Mouse (Mus musculus) lung, embryonic 16.5 days (tissue): ENCODE data around the gene Prss40. TPM values are rescaled to one million over a fixed set of nuclear protein-coding genes. Genes with fewer than 3 reads are reported as not detected.

Experiments
- ATAC-seq: fragments of 200-750 bp; cut with Nextera tagmentation; 2 replicates; pipeline ENCODE4 v1.8.0; 2017; ENCODE audit warnings: low read depth, mild to moderate bottlenecking, moderate library complexity
- H3K27ac ChIP-seq: fragments of 300-500 bp; sonication (generic); 2 replicates; pipeline ENCODE4 v1.5.1; 2014; ENCODE audit warnings: mild to moderate bottlenecking, control low read depth, low read length
- H3K27me3 ChIP-seq: fragments of 300-500 bp; sonication (generic); 2 replicates; pipeline ENCODE4 v1.6.1; 2014; ENCODE audit warnings: low read depth, low read length, mixed read lengths; ENCODE audit not compliant: control insufficient read depth, insufficient read depth
- H3K36me3 ChIP-seq: fragments of 300-500 bp; sonication (generic); 2 replicates; pipeline ENCODE4 v1.6.1; 2014; ENCODE audit warnings: low read length; ENCODE audit not compliant: control insufficient read depth, insufficient read depth
- H3K4me1 ChIP-seq: fragments of 300-500 bp; sonication (generic); replicated peaks from 2 replicates; pipeline ENCODE4 v1.6.1; 2014; ENCODE audit warnings: low read length, mixed read lengths; ENCODE audit not compliant: control insufficient read depth, insufficient read depth
- H3K4me2 ChIP-seq: fragments of 300-500 bp; sonication (generic); 2 replicates; pipeline ENCODE4 v1.6.1; 2014; ENCODE audit warnings: low read depth, low read length, control low read depth
- H3K4me3 ChIP-seq: fragments of 300-500 bp; sonication (generic); 2 replicates; pipeline ENCODE4 v1.5.1; 2014; ENCODE audit warnings: mild to moderate bottlenecking, low read length, control low read depth
- H3K9ac ChIP-seq: fragments of 300-500 bp; sonication (generic); 2 replicates; pipeline ENCODE4 v1.6.1; 2014; ENCODE audit warnings: low read length, control low read depth
- H3K9me3 ChIP-seq: fragments of 300-500 bp; sonication (generic); 2 replicates; pipeline ENCODE4 v1.6.1; 2016; ENCODE audit warnings: low read length; ENCODE audit not compliant: control insufficient read depth
- WGBS: fragments of 180-500 bp; shearing (Covaris S2); extraction: QIAGEN DNeasy Blood & Tissue Kit; methylation state at CpG from one replicate; pipeline ENCODE4 v1.1.7; 2014; 5-methylcytosine and 5-hydroxymethylcytosine counted together
- polyA plus RNA-seq: library from polyadenylated mRNA; unstranded; fragments of >200 nt; fragmentation: Nextera tagmentation; extraction: Ambion mirVana; gene quantifications from 2 replicates; pipeline ENCODE4 v1.2.1, GENCODE M21; 2015

The Prss40 gene
- polyA plus RNA-seq: not detected in 2 replicates

DNA sequence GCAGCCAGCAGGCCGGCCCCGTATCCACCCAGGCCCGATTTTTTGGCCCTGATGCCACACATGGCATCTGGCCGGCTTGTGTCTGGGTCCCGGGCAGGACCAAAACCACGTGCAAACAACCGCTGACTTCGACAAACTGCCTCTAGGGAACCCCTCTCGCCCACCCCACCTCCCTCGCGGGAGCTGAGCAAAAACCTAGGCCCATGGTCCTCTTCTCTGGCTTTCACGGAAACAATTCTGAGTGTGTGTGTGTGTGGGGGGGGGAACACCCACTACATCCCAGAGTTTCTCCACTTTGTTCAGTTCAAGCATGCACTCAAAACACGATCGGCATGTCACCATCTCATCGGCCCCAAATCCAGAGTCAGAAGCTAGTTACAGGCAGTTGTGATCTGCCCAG lies at the start of gene Prss40:
Gene Prss40, minus strand, starts transcription at position 101 of the 400 bp plus-strand sequence.
- 78% methylated on average over 15 of the region's 15 CpGs for WGBS
- H3K9me3 ChIP-seq: no peaks in the 10 kb centered on the region
- no peaks in the 10 kb centered on the region for H3K27me3 ChIP-seq
- H3K36me3 ChIP-seq: no peaks in the 10 kb centered on the region
- no peaks in the 10 kb centered on the region for H3K4me1 ChIP-seq
- ATAC-seq: no peak
- H3K4me3 ChIP-seq: no peak within 1 kb of the TSS
- H3K4me2 ChIP-seq: no peak within 1 kb of the TSS
- no peak within 1 kb of the TSS for H3K27ac ChIP-seq
- no peak within 1 kb of the TSS for H3K9ac ChIP-seq

DNA sequence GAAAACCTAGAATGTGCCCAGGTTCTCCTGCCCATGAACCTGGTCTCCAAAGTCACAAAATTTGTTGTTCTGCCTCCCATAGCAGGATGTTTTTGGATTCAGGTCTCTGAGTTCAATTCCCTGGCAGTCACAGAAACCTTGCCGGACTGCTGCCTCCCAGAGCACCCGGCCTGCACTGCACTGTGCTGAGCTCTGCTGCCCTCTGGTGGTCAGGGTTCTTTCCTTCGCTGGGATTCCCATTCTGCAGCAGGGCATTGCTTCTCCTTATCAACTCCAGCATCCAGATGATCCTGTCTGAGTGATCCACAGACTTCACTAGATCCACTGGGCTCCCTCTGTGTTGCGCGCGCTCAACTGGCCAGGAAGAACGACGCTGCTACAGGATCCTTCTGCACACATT lies 41.6 kb upstream of the Prss40 start:
- Histone ChIP-seq H3K4me1 (no peaks in the 10 kb centered on the region), H3K4me3 (no peak overlapping the region), H3K9ac (no peak overlapping the region), H3K4me2 (no peak overlapping the region), H3K27me3 (no peaks in the 10 kb centered on the region), H3K36me3 (no peaks in the 10 kb centered on the region), H3K27ac (no peak overlapping the region), H3K9me3 (no peaks in the 10 kb centered on the region)
- ATAC-seq: no peak
- 8% methylated on average over 8 of the region's 8 CpGs for whole genome bisulfite sequencing

DNA sequence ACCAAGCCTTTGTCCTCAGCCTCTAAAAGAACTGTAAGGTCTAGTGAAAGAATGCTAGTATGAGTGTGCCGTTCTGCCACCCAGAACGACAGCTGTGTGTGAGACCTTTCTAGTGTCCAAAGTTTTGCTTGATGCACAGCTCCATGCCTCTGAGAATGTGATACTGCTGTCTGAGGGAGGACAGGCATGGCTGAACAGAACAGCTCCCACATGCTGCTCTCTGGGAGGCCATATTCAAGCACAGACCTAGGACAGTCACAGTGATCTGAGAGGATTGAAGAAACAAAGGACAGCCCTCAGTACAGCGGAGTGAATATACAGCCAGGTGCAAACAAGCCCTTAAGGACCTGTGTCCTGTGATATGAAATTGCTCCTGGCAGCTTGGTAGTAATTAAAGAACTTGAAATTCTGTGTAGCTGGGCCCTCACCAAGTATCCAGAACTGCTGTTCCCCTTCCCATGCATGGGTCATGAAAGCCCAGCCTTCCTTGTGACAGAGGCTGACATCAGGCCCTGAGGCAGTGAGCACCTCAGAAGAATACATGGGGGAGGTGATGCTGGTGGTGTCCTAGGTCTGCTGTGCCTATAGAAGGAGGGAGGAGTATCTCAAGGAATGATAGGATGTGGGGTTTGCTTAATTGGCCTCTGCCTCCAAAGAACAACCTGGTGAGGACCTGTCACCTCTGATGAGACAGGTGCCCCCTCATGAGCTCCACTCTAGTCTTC lies 40.7 kb upstream of the Prss40 start:
- no peak overlapping the region for H3K4me3 ChIP-seq
- WGBS: 71% methylated on average over 3 of the region's 3 CpGs

DNA sequence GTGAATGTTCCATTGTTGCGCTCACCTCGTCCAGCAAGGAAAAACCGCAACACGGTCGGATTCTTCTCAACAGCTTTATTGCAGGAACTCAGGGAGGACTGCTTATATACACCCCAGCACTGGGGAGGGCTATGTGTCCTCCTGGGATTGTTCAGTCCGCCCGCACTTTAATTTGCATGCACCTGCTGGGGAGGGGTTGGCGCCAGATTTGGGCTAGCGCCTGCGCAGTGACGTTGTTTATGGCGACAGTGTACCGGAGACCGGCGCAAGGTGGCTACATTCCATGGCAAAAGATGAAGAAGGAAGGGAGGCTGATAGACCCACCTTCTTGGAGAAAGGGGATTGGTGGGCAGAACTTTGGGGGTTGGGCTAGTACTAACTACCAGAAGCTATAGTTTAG lies 39.3 kb upstream of the Prss40 start:
- Histone ChIP-seq H3K4me2 (no peak overlapping the region), H3K27me3 (no peaks in the 10 kb centered on the region), H3K36me3 (no peaks in the 10 kb centered on the region), H3K27ac (no peak overlapping the region), H3K4me3 (no peak overlapping the region), H3K9me3 (no peaks in the 10 kb centered on the region), H3K9ac (no peak overlapping the region), H3K4me1 (no peaks in the 10 kb centered on the region)
- 77% methylated on average over 15 of the region's 15 CpGs for WGBS
- no peak for ATAC-seq

More for the DNA sequence above, 40.7 kb upstream of the Prss40 start:
- H3K9ac ChIP-seq: no peak overlapping the region
- H3K4me2 ChIP-seq: no peak overlapping the region
- H3K9me3 ChIP-seq: no peaks in the 10 kb centered on the region
- no peaks in the 10 kb centered on the region for H3K27me3 ChIP-seq
- no peak overlapping the region for H3K27ac ChIP-seq
- ATAC-seq: no peak
- H3K36me3 ChIP-seq: no peaks in the 10 kb centered on the region
- H3K4me1 ChIP-seq: no peaks in the 10 kb centered on the region

DNA sequence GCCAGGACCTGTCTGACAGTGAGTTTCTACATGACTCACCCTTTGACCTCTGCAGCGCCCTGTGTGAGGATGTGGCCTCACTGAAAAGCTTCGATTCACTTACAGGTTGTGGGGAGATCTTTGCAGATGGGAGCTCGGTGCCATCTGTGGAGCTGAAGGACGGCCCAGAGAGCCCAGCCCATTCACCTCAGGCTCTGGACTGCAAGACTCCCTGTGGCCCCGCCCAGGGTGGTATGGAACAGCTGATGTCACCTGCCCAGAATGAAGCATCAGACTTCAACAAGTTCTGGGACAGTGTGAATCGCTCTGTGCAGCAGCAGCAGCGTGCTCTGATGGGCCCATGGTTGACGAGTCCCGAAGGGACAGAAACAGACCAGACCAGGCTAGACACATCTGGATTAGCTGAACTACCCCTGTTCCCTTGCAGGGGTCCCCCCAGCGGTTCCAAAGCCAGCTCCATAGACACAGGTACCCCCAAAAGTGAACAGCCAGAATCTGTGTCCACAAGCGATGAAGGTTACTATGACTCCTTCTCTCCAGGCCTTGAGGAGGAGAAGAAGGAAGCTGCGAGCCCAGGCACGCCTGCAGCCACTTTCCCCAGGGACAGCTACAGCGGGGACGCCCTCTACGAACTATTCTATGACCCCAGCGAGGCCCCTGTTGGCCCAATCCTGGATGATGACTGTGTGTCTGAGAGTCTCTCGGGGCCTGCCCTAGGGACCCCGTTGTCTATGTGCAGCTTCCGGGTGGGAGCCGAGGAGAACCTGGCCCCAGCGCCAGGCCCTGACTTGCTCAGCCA lies 26.8 kb upstream of the Prss40 start:
- WGBS: 74% methylated on average over 22 of the region's 22 CpGs
- Histone ChIP-seq H3K9me3 (no peaks in the 10 kb centered on the region), H3K27me3 (no peaks in the 10 kb centered on the region), H3K27ac (no peak overlapping the region), H3K9ac (no peak overlapping the region), H3K4me1 (no peaks in the 10 kb centered on the region), H3K4me3 (no peak overlapping the region), H3K4me2 (no peak overlapping the region), H3K36me3 (no peaks in the 10 kb centered on the region)
- no peak for ATAC-seq

DNA sequence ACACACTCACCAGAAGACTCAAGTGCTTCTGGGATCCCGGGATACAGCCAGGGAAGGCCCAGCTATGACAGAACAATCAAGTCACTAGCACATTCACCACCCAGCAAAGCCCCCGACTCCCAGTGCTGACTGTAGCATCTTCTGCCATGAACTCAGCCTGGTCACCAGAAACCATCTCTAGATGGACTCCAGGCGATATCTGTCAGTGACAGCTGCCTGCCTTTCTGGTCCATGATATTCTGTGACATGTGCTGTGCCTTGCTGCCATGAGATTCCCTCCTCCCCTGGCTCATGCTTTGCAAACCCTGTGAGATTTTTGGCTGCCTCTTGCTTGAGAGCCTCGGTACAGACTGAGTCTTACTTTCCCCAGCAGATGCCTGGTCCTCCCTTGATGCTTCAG lies 24.0 kb upstream of the Prss40 start:
- no peak for ATAC-seq
- Histone ChIP-seq H3K36me3 (no peaks in the 10 kb centered on the region), H3K27me3 (peaks cover 5% of the 10 kb centered on the region), H3K4me2 (no peak overlapping the region), H3K4me1 (peaks cover under 1% of the 10 kb centered on the region), H3K4me3 (no peak overlapping the region), H3K9me3 (no peaks in the 10 kb centered on the region), H3K9ac (no peak overlapping the region), H3K27ac (no peak overlapping the region)
- 69% methylated on average over 4 of the region's 4 CpGs for WGBS

DNA sequence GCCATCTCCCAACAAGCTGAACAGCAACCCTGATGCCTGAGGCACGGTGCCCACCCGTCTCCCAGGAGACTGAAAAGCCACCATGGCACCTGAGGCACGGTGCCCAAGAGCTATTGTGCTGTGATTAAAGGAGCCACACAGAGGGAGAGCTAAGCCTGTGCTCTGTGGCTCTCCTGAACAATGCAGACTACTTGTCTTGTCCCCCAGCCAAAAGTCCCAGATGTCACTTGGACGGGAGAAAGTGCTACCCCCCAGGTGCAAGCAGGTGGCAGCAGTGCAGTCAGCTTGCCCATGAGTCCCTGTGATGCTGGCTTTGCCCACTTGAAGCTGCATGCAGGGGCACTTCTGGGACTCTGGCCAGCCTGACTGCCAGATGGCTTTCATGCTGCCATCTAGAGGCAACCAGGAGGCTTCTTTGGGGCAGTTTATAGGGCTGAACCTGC lies 23.1 kb upstream of the Prss40 start:
- no peak overlapping the region for H3K4me2 ChIP-seq
- ATAC-seq: no peak

DNA sequence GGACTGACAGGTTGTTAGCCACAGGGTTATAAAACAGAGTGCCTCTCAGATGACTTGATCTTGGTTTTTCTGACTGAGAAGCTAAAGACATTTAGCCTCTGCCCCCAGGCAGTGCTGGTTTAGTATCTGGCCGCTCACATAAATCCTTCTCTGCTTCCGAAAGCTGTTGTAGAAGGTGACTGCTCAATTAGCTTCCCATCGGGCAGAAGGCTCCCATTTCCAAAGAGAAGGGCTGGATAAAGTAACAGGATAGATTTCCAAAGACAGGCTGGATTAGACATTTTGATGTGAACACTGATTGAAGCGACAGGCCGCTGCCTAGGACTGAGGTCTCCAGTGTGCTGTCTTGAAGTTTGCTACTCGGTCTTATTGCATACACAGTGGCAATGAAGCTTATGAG lies 21.5 kb upstream of the Prss40 start:
- WGBS: 75% methylated on average over 6 of the region's 6 CpGs
- no peak overlapping the region for H3K9ac ChIP-seq

More for the DNA sequence above, 23.1 kb upstream of the Prss40 start:
- Histone ChIP-seq H3K4me3 (no peak overlapping the region), H3K9ac (no peak overlapping the region), H3K27ac (no peak overlapping the region), H3K27me3 (peaks cover 12% of the 10 kb centered on the region), H3K36me3 (no peaks in the 10 kb centered on the region), H3K9me3 (no peaks in the 10 kb centered on the region), H3K4me1 (peaks cover 3% of the 10 kb centered on the region)
- 25% methylated on average over 4 of the region's 4 CpGs for WGBS

DNA sequence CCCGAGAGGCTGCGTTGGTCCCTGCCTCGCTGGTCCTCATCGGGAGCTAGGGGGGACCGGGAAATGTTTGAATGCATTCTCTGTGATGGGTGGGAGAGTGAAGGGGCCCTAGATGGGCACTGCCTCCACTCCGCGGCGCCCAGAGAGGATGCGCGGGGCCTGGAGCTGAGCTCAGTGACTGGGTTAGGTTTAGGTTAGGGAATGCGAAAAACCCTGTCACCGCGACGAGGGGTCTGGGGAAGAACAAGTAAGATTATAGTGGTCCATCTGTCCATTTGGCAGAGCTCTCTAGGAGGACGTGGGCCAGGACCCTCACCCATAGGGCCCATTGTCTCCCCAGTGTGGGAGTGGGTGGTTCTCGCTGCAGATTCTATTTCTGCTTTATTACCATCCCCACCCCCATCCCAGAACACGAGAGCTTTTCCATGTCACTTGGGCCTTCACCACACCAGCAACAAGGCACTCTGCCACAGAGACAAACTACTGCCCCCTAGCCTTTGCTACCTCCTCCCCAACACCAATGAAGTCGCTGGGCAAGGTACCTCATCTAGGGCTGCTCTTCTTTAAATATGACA lies 19.1 kb upstream of the Prss40 start:
- 2% methylated on average over 18 of the region's 18 CpGs for WGBS
- no peak overlapping the region for H3K9ac ChIP-seq
- ATAC-seq: no peak; the same call in 1 of the 2 replicates

More for the DNA sequence above, 21.5 kb upstream of the Prss40 start:
- Histone ChIP-seq H3K27ac (no peak overlapping the region), H3K9me3 (no peaks in the 10 kb centered on the region), H3K4me1 (peaks cover 3% of the 10 kb centered on the region), H3K4me2 (no peak overlapping the region), H3K4me3 (no peak overlapping the region), H3K27me3 (peaks cover 14% of the 10 kb centered on the region), H3K36me3 (no peaks in the 10 kb centered on the region)
- ATAC-seq: no peak

More for the DNA sequence above, 19.1 kb upstream of the Prss40 start:
- Histone ChIP-seq H3K27ac (no peak overlapping the region), H3K9me3 (no peaks in the 10 kb centered on the region), H3K4me2 (peak overlapping the region; percentile 62), H3K27me3 (peaks cover 17% of the 10 kb centered on the region), H3K4me1 (peaks cover 3% of the 10 kb centered on the region), H3K4me3 (peak overlapping the region; percentile 10; the same call in 1 of the 2 replicates), H3K36me3 (no peaks in the 10 kb centered on the region)
